Mouse (Mus musculus) erythroid progenitor cell, adult 5-6 weeks (primary cell): ENCODE measurements around the gene Ifnar1. TPM values are rescaled to one million over a fixed set of nuclear protein-coding genes. Genes with fewer than 3 reads are reported as not detected.
"Not testable (repeated sequence)": the region's sequence is repeated elsewhere in the genome, so short reads cannot be mapped to it uniquely, and the experiment has no call there.

Source experiments
- ATAC-seq: replicated peaks from 2 replicates; pipeline ENCODE4 v1.8.0; 2016; ENCODE audit warnings: moderate number of reproducible peaks, mild to moderate bottlenecking, moderate TSS enrichment, inconsistent platforms; ENCODE audit not compliant: poor library complexity, low FRiP score, severe bottlenecking
- total RNA-seq, 2 experiments: library from RNA; stranded (forward) in 1 of 2; stranded (reverse) in 1 of 2; fragments of 150-400 nt in 1 of 2; fragments of 186-747, 209-891 nt in 1 of 2; gene quantifications; 2 replicates each; pipeline versions ENCODE4 v1.2.3 to v1.2.4; 2015 to 2017; ENCODE audit warnings: low replicate concordance in 2 of 2

The Ifnar1 gene
- total RNA-seq (2015; ENCODE audit: low replicate concordance) (31.9 and 32.1 TPM in 2 replicates), total RNA-seq (2017; ENCODE audit: low replicate concordance) (38.1 and 46.3 TPM in 2 replicates)

DNA sequence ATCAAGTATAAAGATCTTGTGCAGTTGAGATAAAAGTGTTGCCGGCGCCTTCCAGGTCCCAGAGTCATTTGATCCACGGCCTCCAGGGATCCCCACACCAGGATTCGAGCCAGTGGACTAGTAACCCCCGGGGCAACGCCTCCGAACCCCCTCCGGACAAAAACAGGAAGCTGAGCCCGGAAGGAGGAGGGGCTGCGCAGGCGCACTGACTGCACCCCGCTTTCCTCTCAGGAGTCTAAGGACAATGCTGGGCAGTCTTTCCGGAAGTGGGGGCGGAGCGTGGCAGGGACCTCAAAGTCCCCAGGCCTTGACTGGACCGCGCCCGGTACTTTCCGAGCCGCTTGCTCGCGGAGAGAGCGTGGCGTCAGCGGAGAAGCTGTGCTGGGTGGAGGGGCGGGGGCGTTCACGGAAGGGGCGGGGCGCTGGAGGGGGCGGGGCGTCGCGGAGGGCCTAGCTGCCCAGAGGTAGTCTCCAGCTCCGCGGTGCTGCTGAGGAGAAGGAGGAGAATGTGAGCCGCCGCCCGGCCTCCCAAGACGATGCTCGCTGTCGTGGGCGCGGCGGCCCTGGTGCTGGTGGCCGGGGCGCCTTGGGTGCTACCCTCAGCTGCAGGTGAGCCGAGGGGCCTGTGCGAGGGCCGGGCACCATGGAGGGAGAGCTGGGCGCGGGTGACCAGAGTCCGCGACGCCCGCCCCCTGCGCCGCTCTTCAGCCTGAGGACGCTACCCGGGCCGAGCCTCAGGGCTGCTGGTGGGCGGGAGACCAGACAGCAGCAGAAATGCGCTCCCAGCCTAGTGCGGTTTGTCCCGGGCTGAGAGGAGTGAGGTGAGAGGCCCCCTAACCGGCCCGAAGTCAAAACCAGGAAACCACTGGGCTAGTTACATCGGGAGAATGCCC lies at the start of gene Ifnar1:
TSS of gene Ifnar1 (plus strand) at position 431 of the 893 bp plus-strand sequence.
- ATAC-seq, result peak; percentile 98

- ATAC-seq, result no peak
Observed at GRCm38 (mm10) chr16:91438081-91438480, 47.0 kb upstream of the Ifnar1 start.

DNA sequence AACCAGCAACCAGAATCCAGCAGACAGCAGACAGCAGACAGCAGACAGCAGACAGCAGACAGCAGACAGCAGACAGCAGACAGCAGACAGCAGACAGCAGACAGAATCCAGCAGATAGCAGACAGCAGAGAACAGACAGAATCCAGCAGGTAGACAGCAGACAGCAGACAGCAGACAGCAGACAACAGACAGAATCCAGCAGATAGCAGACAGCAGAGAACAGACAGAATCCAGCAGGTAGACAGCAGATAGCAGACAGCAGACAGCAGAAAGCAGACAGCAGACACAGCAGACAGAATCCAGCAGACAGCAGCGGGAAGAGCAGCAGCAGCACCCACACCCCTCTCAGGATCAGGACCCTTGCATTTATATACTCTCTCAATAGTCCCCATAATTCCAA lies 46.4 kb upstream of the Ifnar1 start:
- not testable (repeated sequence) for ATAC-seq

- peak; percentile 85 for ATAC-seq
Observed at GRCm38 (mm10) chr16:91441366-91441765, 43.7 kb upstream of the Ifnar1 start.

DNA sequence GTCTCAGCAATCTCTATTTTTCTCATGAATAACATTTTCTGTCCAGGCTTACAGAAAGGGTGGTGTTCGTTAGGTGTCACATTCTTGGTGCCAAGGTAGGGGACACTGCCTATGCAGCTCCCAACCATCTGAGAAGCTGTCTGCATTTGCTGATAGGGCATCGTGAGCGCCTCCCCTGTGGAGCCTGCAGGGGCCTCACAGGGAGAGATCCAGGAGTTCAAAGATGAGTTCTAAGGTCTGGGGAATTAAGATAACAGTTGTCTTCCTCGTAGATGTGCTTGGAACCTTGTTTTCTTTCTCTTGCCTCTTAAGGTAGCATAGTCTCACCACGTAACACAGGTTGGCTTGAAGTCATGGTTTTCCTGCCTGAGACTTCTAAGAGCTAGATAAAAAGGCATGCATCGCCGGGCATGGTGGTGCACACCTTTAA lies 43.2 kb upstream of the Ifnar1 start:
- peak; percentile 91 for ATAC-seq

GRCm38 (mm10) chr16:91442446-91442845 lies 42.6 kb upstream of the Ifnar1 start:
- peak; percentile 65 for ATAC-seq

GRCm38 (mm10) chr16:91443211-91443611 lies 41.8 kb upstream of the Ifnar1 start:
- ATAC-seq, result no peak

- ATAC-seq, result no peak
Observed at GRCm38 (mm10) chr16:91444847-91445246, 40.2 kb upstream of the Ifnar1 start.

- ATAC-seq, result no peak
Observed at GRCm38 (mm10) chr16:91445566-91445965, 39.5 kb upstream of the Ifnar1 start.

DNA sequence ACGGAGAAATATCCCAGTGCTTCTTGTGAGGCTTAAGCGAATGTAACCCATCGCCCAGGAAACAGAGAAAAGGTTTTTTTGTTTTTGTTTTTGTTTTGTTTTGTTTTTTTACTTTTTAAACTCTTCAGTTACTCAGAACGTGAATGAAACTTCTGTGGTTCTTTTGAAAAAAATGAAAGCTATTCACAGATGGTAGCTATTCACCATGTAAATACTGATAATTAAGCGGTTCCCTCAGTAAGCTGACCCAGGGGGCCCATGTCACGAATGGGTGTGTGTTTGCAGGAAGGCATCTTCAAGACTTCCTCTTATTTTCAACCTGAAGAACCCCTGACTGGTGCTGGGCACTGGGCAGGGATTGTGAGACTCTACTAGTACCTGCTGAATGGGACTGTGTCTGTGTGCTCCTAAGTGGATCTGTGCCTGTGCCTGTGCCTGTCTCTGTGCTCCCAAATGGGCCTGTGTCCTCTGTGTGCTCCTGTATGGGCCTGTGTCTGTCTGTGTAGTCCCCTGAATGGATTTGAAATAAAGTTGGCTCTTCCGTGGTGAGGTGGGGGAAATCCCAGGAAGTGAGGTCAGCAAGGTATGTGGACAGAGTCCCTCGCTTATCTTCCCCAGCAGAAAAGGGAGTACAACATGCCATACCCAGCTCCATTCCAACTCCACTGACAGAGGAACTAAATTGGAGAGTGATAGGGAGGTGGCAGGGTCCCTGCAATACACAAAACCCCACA lies 38.1 kb upstream of the Ifnar1 start:
- 0 out of 2 replicates have a peak, but pooled peaks have one; percentile 37 for ATAC-seq

DNA sequence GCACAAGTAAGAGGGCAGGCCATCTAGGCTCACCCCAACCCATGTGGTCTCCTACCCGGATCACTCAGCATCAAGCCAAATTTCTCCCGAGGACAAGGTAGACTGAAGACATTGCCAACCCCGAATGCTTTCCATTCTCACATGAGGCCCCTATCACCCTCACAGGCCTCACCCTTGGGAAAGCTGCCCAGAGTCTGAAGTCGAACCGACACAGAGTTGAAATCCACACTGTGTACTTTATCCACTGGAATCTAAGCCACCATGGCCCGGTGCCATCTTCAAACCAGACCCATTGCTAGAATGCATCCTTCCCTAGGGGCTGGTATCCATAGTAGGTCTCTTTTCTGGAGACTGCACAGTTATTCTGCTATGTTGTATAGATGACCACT lies 37.5 kb upstream of the Ifnar1 start:
- ATAC-seq, result peak; percentile 18

DNA sequence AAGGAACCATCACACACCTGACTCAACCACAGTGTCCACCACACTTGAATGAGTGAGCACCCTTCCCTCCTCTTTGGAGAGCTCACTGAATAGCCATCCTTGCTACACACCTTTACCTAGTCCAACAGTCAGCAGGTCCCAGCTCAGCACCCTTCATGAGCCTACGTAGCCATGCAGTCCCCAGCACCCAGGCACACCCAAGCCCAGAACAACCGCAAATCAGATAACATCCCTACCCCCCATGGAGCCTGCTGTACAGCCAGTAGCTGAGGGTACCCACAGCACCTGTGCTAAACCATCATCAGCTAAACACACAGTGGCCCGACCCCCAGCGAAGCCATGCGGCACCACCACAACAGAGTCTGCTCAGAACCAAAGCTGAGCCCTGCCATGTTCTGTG lies 37.0 kb upstream of the Ifnar1 start:
- ATAC-seq, result peak; percentile 62

- ATAC-seq, result 0 out of 2 replicates have a peak, but pooled peaks have one; percentile 39
Observed at GRCm38 (mm10) chr16:91448895-91449294, 36.1 kb upstream of the Ifnar1 start.

DNA sequence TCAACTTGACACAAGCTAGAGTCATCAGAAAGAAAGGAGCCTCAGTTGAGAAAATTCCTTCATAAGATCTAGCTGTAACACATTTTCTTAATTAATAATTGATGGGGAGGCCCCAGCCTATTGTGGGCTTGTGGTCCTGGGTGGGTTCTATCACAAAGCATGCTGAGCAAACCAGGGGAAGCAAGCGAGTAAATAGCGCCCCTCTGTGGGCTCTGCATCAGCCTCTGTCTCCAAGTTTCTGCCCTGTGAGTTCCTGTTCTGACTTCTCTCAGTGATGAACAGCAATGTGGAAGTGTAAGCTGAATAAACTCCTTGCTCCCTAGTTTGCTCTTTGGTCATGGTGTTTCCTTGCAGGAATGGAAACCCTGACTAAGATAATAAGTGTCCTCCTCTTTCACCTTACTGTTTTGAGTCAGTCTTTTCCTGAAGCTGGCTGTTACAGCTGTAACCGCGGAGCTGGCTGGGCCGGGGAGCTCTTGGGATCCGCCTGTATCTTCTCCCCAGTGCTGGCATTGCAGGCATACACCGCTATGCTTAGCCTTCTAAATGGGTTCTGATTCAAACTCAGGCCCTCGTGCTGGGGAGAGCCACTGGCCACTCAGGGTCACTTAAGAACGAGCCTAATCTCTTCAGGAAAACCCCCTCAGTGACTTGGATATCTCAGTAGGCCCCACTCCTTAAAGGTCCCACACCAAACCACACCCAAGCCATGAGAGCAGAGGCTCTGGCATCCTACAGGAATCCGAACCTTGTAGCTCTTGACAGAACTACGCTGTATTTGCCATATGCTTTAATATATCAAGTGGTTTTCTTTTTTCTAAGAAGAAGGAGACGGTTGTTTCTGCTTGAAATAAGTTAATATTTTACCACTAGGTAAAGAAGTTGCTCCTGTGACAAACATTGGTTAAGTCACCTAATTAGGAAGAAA lies 34.6 kb upstream of the Ifnar1 start:
- no peak for ATAC-seq

DNA sequence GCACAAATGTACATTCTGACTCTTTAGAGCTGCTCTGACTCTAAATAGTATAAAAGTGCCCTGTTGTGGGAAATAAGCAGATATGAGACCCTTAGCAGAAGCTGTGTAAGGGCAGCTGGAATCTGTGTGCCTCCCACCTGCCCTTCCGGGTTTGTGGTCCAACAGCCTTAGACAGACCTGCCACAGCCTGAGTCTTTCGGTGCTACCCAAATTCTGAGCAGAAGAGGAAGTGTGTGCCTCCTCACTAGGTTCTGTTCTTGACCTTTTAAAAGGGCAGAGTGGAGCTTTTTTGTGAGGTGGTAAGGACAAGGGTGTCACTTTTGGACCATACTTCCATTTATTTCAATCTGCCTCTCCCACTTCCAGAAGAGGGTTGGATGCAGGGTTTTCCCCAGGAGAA lies 33.1 kb upstream of the Ifnar1 start:
- no peak for ATAC-seq

DNA sequence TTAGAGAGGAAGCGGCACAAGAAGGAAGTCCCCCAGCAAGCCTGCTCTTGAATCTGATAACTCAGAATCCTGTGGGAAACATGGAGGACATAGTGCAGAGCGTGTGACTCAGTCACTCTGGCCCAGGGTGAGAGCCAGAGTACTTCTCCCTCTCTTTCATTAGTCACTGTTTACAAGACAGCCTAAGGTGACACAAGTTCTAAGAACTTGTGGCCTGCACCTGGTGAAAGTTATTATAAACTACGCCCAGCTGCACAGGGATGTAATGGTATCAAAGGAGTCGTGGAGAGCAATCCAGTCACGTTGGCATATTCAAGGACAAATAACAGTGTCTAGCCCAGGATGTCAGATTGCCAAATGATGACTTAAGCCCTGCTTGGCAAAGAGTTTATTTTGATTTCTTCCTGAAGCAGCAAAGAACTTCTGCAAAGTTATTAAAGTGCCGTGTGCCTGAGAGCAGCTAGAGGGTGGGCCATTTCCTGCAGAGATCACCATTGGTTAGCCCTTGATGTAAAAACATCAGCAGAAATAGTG lies 32.6 kb upstream of the Ifnar1 start:
- ATAC-seq, result no peak

GRCm38 (mm10) chr16:91455868-91456267 lies 29.2 kb upstream of the Ifnar1 start:
- ATAC-seq, result no peak

DNA sequence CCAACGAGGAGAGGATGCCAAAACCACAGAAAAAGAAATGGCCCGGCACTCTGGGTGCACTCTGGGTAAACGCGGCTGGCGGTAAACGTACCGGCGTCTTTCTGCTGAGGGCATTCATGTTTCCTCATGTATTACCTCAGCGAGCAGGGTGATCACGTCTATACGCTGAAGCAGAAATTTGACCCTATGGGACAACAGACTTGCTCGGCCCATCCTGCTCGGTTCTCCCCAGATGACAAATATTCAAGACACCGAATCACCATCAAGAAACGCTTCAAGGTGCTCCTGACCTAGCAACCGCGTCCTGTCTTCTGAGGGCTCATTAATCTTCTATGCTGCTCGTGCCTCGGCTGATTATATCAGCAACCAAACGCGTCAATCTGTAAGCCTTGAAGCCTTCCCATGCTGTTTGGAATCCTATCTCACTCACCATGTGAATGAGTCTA lies 26.7 kb upstream of the Ifnar1 start:
- peak; percentile 46; the same call in 1 of the 2 replicates for ATAC-seq

DNA sequence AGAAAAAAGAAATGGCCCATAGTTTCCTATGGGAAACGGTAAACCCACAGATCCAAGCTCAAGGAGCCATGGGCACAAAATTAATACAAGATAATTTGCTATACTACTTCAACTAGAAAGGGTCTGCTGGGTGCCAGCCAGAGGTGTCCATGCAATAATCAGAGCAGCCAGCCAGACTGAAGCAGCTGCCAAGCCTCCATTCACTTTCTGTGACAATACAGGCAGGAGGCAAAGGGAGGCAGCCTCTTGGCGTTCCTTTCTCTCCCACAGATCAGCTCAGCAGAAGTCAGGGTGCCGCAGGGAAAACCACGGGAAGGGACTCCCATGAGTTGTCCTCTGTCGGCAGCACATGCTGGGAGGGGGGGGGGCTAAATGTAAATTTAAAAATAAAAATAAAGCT lies 26.1 kb upstream of the Ifnar1 start:
- no peak for ATAC-seq
